Mouse (Mus musculus): ENCODE measurements around the gene E2f4. TPM values are rescaled to one million over a fixed set of nuclear protein-coding genes. Genes with fewer than 3 reads are reported as not detected.

Gene E2f4
- polyA plus RNA-seq, 2 experiments from 2014 or later: 49.1 to 64.7 TPM

- ATAC-seq: no peak
Observed at GRCm38 (mm10) chr8:105318662-105319190, 21.3 kb downstream of the E2f4 start.

GRCm38 (mm10) chr8:105323183-105323582 lies 25.7 kb downstream of the E2f4 start:
- no peak for ATAC-seq

GRCm38 (mm10) chr8:105325641-105326093 lies 28.2 kb downstream of the E2f4 start:
- no peak for ATAC-seq

GRCm38 (mm10) chr8:105326141-105326672 lies 28.7 kb downstream of the E2f4 start, which contains the start of the genes Lrrc29 and Tmem208:
Lrrc29 (minus strand) TSS chr8:105326278.
Tmem208 (plus strand) TSS chr8:105326354.
- peak; percentile 95 for ATAC-seq

- no peak for ATAC-seq
Observed at GRCm38 (mm10) chr8:105326968-105327367, 29.5 kb downstream of the E2f4 start.

GRCm38 (mm10) chr8:105330325-105330724 lies 32.9 kb downstream of the E2f4 start:
- ATAC-seq: no peak

GRCm38 (mm10) chr8:105331469-105331868 lies 34.0 kb downstream of the E2f4 start:
- ATAC-seq: no peak

GRCm38 (mm10) chr8:105331931-105332330 lies 34.5 kb downstream of the E2f4 start:
- no peak for ATAC-seq

- ATAC-seq: no peak
Observed at GRCm38 (mm10) chr8:105332523-105332922, 35.1 kb downstream of the E2f4 start.

GRCm38 (mm10) chr8:105336373-105337130 lies 39.1 kb downstream of the E2f4 start:
- no peak for ATAC-seq

GRCm38 (mm10) chr8:105338992-105339391 lies 41.5 kb downstream of the E2f4 start:
- ATAC-seq: no peak

- no peak for ATAC-seq
Observed at GRCm38 (mm10) chr8:105339886-105340635, 42.6 kb downstream of the E2f4 start.

- ATAC-seq: no peak
Observed at GRCm38 (mm10) chr8:105341399-105341798, 43.9 kb downstream of the E2f4 start.

GRCm38 (mm10) chr8:105342768-105343167 lies 45.3 kb downstream of the E2f4 start:
- no peak for ATAC-seq

- ATAC-seq: no peak
Observed at GRCm38 (mm10) chr8:105343791-105344574, 46.5 kb downstream of the E2f4 start.

- ATAC-seq: no peak
Observed at GRCm38 (mm10) chr8:105345061-105345975, 47.9 kb downstream of the E2f4 start.

- no peak for ATAC-seq
Observed at GRCm38 (mm10) chr8:105346611-105347427, 49.4 kb downstream of the E2f4 start.

GRCm38 (mm10) chr8:105347428-105348221 lies 50.2 kb downstream of the E2f4 start, which contains the start of gene Fhod1:
Fhod1 (minus strand) TSS chr8:105347953.
- peak; percentile 89 for ATAC-seq

GRCm38 (mm10) chr8:105348450-105349095 lies 51.1 kb downstream of the E2f4 start, which contains the start of gene Slc9a5:
Slc9a5 (plus strand) TSS chr8:105348843.
- ATAC-seq: peak; percentile 3
